Mouse (Mus musculus): ENCODE results near the gene Ap2a2. TPM values are rescaled to one million over a fixed set of nuclear protein-coding genes. Genes with fewer than 3 reads are reported as not detected.
"Not testable (repeated sequence)": the region's sequence is repeated elsewhere in the genome, so short reads cannot be mapped to it uniquely, and the experiment has no call there.

Ap2a2 gene
- polyA plus RNA-seq, 1 experiment from 2014 or later = 109 TPM

DNA sequence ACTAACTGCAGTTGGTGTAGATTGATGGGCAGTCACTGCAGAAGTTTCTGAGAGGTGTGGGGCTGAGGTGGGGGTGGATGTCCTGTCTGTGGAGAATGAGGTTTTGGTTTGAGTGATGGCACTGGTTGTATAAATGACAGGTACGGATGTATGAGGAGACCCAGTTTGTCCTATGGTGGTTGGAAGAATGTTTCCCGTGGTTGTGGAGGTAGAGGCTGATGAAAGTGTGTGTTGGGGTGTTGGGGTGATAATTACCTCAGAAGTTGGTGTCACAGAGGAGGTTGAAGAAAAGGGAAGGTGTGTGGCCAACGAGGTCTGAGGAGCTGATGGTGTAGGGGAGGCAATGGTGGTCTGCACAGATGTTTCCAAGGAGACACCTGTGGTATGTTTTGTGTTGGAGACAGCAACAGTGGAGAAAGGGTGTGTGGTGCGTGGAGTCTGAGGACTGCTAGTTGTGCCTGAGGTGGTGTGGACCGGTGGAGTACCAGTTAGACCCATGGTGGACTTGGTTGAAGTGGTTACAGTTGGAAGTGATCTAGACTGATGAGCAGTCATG, 77.4 kb downstream of the Ap2a2 start:
- not testable (repeated sequence) for H3K27ac ChIP-seq (replicated peaks); H3K4me1 ChIP-seq; H3K36me3 ChIP-seq; H3K4me2 ChIP-seq; H3K9ac ChIP-seq (replicated peaks); H3K9me3 ChIP-seq (replicated peaks); H3K4me3 ChIP-seq (replicated peaks); H3K27me3 ChIP-seq (replicated peaks)
- WGBS = 87% methylated on average over 5 of the region's 5 CpGs
- peak; percentile 55; the same call in 1 of the 2 replicates for ATAC-seq (ENCODE audit: low FRiP score)

DNA sequence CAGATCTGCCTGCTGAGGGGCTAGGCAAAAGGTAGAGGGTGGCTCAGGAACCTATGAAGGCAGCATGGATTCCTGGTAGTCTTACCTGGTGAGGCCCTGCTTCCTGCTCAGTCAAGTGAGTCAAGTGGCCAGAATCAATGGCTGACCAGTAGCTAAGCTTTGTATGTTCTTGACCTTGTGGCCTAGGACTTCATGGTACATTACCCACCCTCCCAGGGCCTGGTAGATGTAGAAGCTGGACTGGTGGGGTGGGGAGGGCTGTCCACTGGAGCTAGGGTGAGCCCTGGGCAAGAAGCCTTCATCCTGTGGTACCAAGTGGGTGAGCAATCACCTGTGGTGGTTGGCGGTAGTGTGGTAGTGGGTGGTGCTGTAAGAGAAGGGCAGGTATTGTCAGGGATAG, 80.4 kb downstream of the Ap2a2 start:
- Histone ChIP-seq H3K4me2 (no peak overlapping the region), H3K27ac (replicated peaks) (no peak overlapping the region), H3K36me3 (no peaks in the 10 kb centered on the region), H3K9me3 (replicated peaks) (no peaks in the 10 kb centered on the region), H3K27me3 (replicated peaks) (no peaks in the 10 kb centered on the region), H3K4me1 (no peaks in the 10 kb centered on the region), H3K4me3 (replicated peaks) (no peak overlapping the region), H3K9ac (replicated peaks) (no peak overlapping the region)
- WGBS = 87% methylated on average over 1 of the region's 1 CpGs
- ATAC-seq (ENCODE audit: low FRiP score) = no peak

DNA sequence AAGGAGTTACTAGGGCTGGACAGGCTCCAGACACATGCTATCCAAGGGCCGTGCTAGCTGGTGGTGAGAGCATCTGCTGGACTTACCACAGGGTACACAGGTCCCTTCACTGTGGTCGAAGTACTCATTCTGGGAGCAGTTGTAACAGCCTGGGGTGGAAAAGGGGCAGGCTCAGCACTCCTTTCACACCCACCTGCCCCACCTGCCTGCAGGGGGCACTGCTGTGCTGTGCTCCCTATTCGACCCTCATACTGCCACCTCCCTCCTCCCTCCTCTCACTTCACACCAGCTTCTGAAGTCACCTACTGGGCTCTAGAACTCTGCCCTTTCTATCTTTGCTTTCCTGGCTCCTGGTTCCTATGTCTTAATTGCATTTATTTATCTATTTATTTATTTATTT, 81.2 kb downstream of the Ap2a2 start:
- 43% methylated on average over 3 of the region's 3 CpGs for WGBS
- no peak for ATAC-seq (ENCODE audit: low FRiP score)

DNA sequence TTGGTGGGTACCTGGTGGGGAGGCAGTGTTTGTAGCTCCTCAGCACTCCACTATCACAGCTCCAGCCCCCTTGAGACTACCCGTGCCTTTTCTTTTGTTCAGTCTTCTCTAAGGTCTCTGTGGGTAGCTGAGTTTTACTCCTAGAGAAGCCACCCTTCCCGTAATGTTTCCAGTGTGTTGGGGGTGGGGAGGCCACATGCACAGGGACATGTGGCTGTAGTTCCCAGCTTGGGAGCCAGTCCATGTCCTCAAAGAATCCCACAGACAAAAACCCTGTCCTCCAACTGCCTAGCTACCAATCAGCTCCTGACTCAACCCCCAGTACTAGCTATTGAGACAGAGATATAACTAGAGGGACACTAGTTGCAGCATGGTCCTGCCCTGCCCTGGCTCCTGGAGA, 85.1 kb downstream of the Ap2a2 start:
- Histone ChIP-seq H3K27ac (replicated peaks) (no peak overlapping the region), H3K4me1 (no peaks in the 10 kb centered on the region), H3K4me3 (replicated peaks) (no peak overlapping the region), H3K4me2 (no peak overlapping the region), H3K9ac (replicated peaks) (no peak overlapping the region), H3K27me3 (replicated peaks) (no peaks in the 10 kb centered on the region), H3K36me3 (no peaks in the 10 kb centered on the region), H3K9me3 (replicated peaks) (no peaks in the 10 kb centered on the region)
- no peak for ATAC-seq (ENCODE audit: low FRiP score)
- WGBS = 59% methylated on average over 2 of the region's 2 CpGs

More for the DNA sequence above, 81.2 kb downstream of the Ap2a2 start:
- H3K4me3 ChIP-seq (replicated peaks) = no peak overlapping the region
- no peaks in the 10 kb centered on the region for H3K27me3 ChIP-seq (replicated peaks)
- no peak overlapping the region for H3K4me2 ChIP-seq
- H3K9me3 ChIP-seq (replicated peaks) = no peaks in the 10 kb centered on the region
- no peaks in the 10 kb centered on the region for H3K4me1 ChIP-seq
- no peak overlapping the region for H3K27ac ChIP-seq (replicated peaks)
- no peak overlapping the region for H3K9ac ChIP-seq (replicated peaks)
- H3K36me3 ChIP-seq = no peaks in the 10 kb centered on the region

DNA sequence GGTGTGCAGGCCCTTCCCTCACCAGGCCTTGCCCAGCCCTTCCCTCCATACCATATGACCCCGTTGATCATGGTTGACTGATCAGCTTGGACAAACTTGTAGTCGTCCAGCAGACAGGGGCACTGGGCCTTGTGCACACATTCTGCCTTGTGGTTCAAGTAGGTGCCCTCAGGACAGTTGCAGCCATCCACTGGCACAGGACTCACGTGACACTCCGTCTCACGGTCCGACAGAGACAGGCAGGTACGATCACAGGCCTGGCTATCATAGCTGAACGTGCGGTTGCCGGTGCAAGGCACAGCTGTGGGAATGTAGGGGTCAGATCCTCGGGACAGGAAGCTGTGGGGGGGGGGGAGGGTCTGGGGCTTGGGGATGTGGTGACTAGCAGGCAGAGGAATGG, 85.8 kb downstream of the Ap2a2 start:
- Histone ChIP-seq H3K9ac (replicated peaks) (no peak overlapping the region), H3K9me3 (replicated peaks) (no peaks in the 10 kb centered on the region), H3K27ac (replicated peaks) (no peak overlapping the region), H3K4me3 (replicated peaks) (no peak overlapping the region), H3K4me2 (no peak overlapping the region), H3K4me1 (no peaks in the 10 kb centered on the region), H3K27me3 (replicated peaks) (no peaks in the 10 kb centered on the region), H3K36me3 (no peaks in the 10 kb centered on the region)
- WGBS = 86% methylated on average over 11 of the region's 11 CpGs
- no peak for ATAC-seq (ENCODE audit: low FRiP score)

DNA sequence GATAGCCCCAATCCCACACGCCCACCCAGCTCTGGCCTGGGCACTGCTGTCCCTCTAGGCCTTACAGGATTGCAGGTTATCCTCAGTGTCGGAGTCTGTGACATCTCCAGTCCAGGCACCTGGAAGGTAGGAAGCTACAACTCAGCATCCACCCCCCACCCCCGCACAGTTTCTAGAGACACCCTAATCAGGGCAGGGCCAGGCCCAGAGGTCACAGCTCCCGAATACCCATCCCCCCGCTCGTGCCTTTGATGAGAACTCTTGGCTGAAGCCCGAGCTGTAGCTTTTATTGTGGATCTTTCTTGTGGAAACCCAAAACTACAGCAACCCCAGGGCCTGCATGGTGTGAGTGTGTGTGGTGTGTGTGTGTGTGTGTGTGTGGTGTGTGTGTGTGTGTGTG, 90.2 kb downstream of the Ap2a2 start:
- WGBS = 54% methylated on average over 7 of the region's 7 CpGs
- H3K4me3 ChIP-seq (replicated peaks) = no peak overlapping the region
- H3K4me2 ChIP-seq = no peak overlapping the region
- no peak overlapping the region for H3K27ac ChIP-seq (replicated peaks)
- H3K9me3 ChIP-seq (replicated peaks) = no peaks in the 10 kb centered on the region
- no peaks in the 10 kb centered on the region for H3K36me3 ChIP-seq
- H3K4me1 ChIP-seq = no peaks in the 10 kb centered on the region
- ATAC-seq (ENCODE audit: low FRiP score) = no peak
- H3K27me3 ChIP-seq (replicated peaks) = no peaks in the 10 kb centered on the region
- no peak overlapping the region for H3K9ac ChIP-seq (replicated peaks)

DNA sequence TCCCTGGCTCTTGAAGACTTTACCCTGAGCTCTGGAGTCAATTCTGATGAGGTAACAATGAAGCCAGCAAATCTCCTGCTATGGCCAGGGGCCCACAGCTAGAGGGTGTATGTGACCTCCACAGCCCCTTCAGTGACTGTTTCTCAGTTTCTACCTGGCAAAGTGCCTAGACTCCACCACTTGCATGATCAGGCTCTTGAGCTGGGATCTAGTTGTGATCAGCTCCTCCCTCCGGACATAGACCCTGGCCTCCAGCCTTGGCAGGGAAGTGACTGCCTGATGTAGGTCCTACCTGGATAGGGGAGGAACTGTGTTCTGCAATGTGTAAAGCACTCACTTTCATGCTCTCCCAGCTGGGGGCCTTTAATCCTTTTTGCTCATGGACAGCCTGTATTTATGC, 98.4 kb downstream of the Ap2a2 start:
- no peak for ATAC-seq (ENCODE audit: low FRiP score)
- WGBS = 96% methylated on average over 1 of the region's 1 CpGs
- Histone ChIP-seq H3K36me3 (no peaks in the 10 kb centered on the region), H3K9me3 (replicated peaks) (no peaks in the 10 kb centered on the region), H3K4me1 (no peaks in the 10 kb centered on the region), H3K27ac (replicated peaks) (no peak overlapping the region), H3K4me3 (replicated peaks) (no peak overlapping the region), H3K27me3 (replicated peaks) (no peaks in the 10 kb centered on the region), H3K4me2 (no peak overlapping the region), H3K9ac (replicated peaks) (no peak overlapping the region)

DNA sequence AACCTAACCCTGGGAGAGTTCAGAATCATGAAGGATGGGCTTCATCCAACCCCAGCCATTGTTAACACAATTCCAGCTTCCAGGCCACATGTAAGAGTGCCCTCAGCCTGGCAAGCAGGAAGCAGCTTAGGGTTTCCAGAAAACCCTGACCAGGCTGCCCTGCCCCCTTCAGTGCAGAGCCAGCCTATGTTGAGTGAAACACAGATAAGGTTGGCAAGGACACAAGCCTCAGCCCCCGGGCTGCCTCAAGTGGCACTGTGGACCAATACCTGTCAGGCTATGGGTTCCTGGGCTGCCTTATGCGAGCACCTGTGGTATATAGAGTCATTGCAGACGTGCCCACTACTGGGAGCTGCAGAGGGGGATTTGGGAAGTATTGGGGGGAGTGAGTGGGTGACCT, 99.5 kb downstream of the Ap2a2 start:
- no peaks in the 10 kb centered on the region for H3K4me1 ChIP-seq
- WGBS = 84% methylated on average over 3 of the region's 3 CpGs
- H3K4me3 ChIP-seq (replicated peaks) = no peak overlapping the region
- no peaks in the 10 kb centered on the region for H3K36me3 ChIP-seq
- H3K4me2 ChIP-seq = no peak overlapping the region
- no peak for ATAC-seq (ENCODE audit: low FRiP score)
- no peaks in the 10 kb centered on the region for H3K27me3 ChIP-seq (replicated peaks)
- H3K27ac ChIP-seq (replicated peaks) = no peak overlapping the region
- no peak overlapping the region for H3K9ac ChIP-seq (replicated peaks)
- no peaks in the 10 kb centered on the region for H3K9me3 ChIP-seq (replicated peaks)

DNA sequence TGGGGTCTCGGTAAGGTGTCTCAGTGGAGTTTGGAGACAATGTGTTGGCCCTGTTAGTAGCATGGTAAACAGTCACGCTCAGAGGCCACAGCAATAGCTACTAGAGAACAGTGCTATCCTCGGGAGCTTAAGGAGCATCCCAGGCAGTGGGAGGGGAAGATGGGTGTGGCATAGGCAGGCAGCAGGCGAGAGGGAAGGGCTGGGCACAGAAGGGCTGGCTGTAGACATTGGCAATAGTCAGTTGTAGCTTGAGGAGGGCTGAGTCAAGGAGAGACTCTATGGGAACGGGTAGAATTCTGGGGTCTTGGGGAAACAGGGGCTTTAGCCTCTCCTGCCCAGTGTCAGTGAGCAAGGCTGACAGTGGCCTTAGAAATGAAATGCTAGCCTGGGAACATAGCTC, 100.2 kb downstream of the Ap2a2 start:
- H3K4me3 ChIP-seq (replicated peaks) = no peak overlapping the region
- H3K27ac ChIP-seq (replicated peaks) = no peak overlapping the region
- ATAC-seq (ENCODE audit: low FRiP score) = no peak
- H3K9ac ChIP-seq (replicated peaks) = no peak overlapping the region
- H3K4me1 ChIP-seq = no peaks in the 10 kb centered on the region
- WGBS = 60% methylated on average over 5 of the region's 5 CpGs
- no peaks in the 10 kb centered on the region for H3K27me3 ChIP-seq (replicated peaks)
- H3K9me3 ChIP-seq (replicated peaks) = no peaks in the 10 kb centered on the region
- no peak overlapping the region for H3K4me2 ChIP-seq
- H3K36me3 ChIP-seq = no peaks in the 10 kb centered on the region

DNA sequence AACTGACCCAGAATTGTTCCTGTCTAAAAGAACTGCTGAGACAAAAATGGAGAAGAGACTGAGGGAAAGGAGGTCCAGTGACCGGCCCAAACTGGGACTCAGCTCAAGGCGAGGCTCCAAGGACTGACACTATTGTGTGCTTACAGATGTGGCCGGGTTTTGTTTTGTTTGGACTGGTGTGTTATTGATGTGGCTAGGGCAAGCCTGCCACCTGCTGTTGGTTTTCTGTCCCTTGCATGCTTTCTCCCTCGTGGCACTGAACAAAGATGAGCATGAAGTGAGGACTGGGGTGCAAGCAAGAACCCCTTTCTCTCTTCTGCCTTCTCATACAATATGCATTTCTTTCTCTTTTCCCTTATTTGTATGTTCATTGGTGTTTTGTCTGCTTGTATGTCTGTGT, 104.2 kb downstream of the Ap2a2 start:
- 18% methylated on average over 4 of the region's 4 CpGs for WGBS

DNA sequence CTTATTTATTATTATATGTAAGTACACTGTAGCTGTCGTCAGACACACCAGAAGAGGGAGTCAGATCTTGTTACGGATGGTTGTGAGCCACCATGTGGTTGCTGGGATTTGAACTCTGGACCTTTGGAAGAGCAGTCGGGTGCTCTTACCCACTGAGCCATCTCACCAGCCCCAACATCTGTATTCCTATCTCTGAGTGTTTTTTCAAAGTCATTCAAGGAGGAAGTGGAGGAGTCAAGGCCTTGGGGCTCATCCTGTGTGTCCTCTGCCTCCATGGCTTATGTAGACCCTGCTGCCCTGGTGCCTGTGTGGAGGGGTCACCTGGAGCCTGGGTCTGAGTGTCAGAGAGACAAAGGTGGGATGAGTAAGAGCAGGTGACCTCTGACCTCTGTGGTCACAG, 107.1 kb downstream of the Ap2a2 start:
- not testable (repeated sequence) for H3K4me3 ChIP-seq (replicated peaks); H3K27ac ChIP-seq (replicated peaks); ATAC-seq (ENCODE audit: low FRiP score); H3K9me3 ChIP-seq (replicated peaks); H3K36me3 ChIP-seq; H3K9ac ChIP-seq (replicated peaks); H3K4me1 ChIP-seq; H3K4me2 ChIP-seq; H3K27me3 ChIP-seq (replicated peaks)
- 84% methylated on average over 3 of the region's 3 CpGs for WGBS

More for the DNA sequence above, 104.2 kb downstream of the Ap2a2 start:
- H3K27me3 ChIP-seq (replicated peaks) = no peaks in the 10 kb centered on the region
- H3K27ac ChIP-seq (replicated peaks) = no peak overlapping the region
- H3K9ac ChIP-seq (replicated peaks) = no peak overlapping the region
- no peaks in the 10 kb centered on the region for H3K9me3 ChIP-seq (replicated peaks)
- H3K36me3 ChIP-seq = no peaks in the 10 kb centered on the region
- no peak overlapping the region for H3K4me3 ChIP-seq (replicated peaks)
- no peaks in the 10 kb centered on the region for H3K4me1 ChIP-seq
- ATAC-seq (ENCODE audit: low FRiP score) = no peak
- H3K4me2 ChIP-seq = no peak overlapping the region

DNA sequence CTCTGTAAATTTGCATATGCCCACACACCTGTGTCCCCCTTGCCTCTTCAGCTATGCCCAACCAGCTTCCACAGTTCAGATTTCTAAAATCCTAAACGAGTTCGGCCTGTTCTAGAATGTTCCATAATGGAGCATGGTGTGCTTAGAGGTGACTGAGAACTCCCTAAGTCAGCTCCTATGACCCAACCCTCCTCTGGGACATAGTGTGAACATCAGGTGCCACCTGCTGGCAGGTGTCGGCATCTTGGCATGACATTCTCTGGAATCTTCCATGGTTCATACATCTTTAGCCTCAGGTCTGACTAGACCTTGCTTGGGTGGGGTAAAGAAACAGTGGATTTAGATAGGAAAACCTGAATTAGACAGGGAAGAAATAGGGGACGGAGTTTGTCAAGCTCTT, 109.0 kb downstream of the Ap2a2 start:
- no peaks in the 10 kb centered on the region for H3K9me3 ChIP-seq (replicated peaks)
- no peak overlapping the region for H3K9ac ChIP-seq (replicated peaks)
- no peak overlapping the region for H3K4me3 ChIP-seq (replicated peaks)
- H3K27ac ChIP-seq (replicated peaks) = no peak overlapping the region
- ATAC-seq (ENCODE audit: low FRiP score) = no peak
- WGBS = 83% methylated on average over 4 of the region's 4 CpGs
- no peaks in the 10 kb centered on the region for H3K36me3 ChIP-seq
- no peaks in the 10 kb centered on the region for H3K27me3 ChIP-seq (replicated peaks)
- no peaks in the 10 kb centered on the region for H3K4me1 ChIP-seq
- H3K4me2 ChIP-seq = no peak overlapping the region

All from neural tube, embryonic 15.5 days (tissue).